Mouse (Mus musculus): ENCODE measurements around the gene Armc3. TPM values are rescaled to one million over a fixed set of nuclear protein-coding genes. Genes with fewer than 3 reads are reported as not detected.
"Not testable (repeated sequence)": the region's sequence is repeated elsewhere in the genome, so short reads cannot be mapped to it uniquely, and the experiment has no call there.

Armc3 gene
- total RNA-seq, 2 experiments from 2014 or later, result 1.1 to 1.4 TPM

- DNase-seq (ENCODE audit: low spot score in 2 of 2), result no peak
Measured at GRCm38 (mm10) chr2:19270709-19271120, 71.6 kb downstream of the Armc3 start.

- no peak for DNase-seq (ENCODE audit: low spot score in 2 of 2)
Measured at GRCm38 (mm10) chr2:19274583-19274982, 75.5 kb downstream of the Armc3 start.

GRCm38 (mm10) chr2:19275602-19276539 is 76.8 kb downstream of the Armc3 start:
- peak; percentile 89 to 91 for DNase-seq (ENCODE audit: low spot score in 2 of 2)

- peak; percentile 14 to 18 for DNase-seq (ENCODE audit: low spot score in 2 of 2)
Measured at GRCm38 (mm10) chr2:19280331-19280730, 81.2 kb downstream of the Armc3 start.

GRCm38 (mm10) chr2:19292366-19292765 is 93.3 kb downstream of the Armc3 start:
- DNase-seq (ENCODE audit: low spot score in 2 of 2), result no peak

- no peak for DNase-seq (ENCODE audit: low spot score in 2 of 2)
Measured at GRCm38 (mm10) chr2:19300345-19301089, 101.4 kb downstream of the Armc3 start.

- no peak for DNase-seq (ENCODE audit: low spot score in 2 of 2)
Measured at GRCm38 (mm10) chr2:19301251-19301650, 102.1 kb downstream of the Armc3 start.

- DNase-seq (ENCODE audit: low spot score in 2 of 2), result not testable (repeated sequence)
Measured at GRCm38 (mm10) chr2:19303087-19303486, 104.0 kb downstream of the Armc3 start.

GRCm38 (mm10) chr2:19310498-19310897 is 111.4 kb downstream of the Armc3 start:
- DNase-seq (ENCODE audit: low spot score in 2 of 2), result no peak

GRCm38 (mm10) chr2:19316056-19316455 is 117.0 kb downstream of the Armc3 start:
- no peak for DNase-seq (ENCODE audit: low spot score in 2 of 2)

GRCm38 (mm10) chr2:19316691-19317090 is 117.6 kb downstream of the Armc3 start:
- no peak for DNase-seq (ENCODE audit: low spot score in 2 of 2)

- DNase-seq (ENCODE audit: low spot score in 2 of 2), result not testable (repeated sequence)
Measured at GRCm38 (mm10) chr2:19317151-19317812, 118.2 kb downstream of the Armc3 start.

- DNase-seq (ENCODE audit: low spot score in 2 of 2), result no peak
Measured at GRCm38 (mm10) chr2:19318499-19318898, 119.4 kb downstream of the Armc3 start.

- DNase-seq (ENCODE audit: low spot score in 2 of 2), result no peak
Measured at GRCm38 (mm10) chr2:19319284-19319683, 120.2 kb downstream of the Armc3 start.

GRCm38 (mm10) chr2:19322448-19322847 is 123.3 kb downstream of the Armc3 start:
- DNase-seq (ENCODE audit: low spot score in 2 of 2), result no peak

- DNase-seq (ENCODE audit: low spot score in 2 of 2), result no peak
Measured at GRCm38 (mm10) chr2:19326376-19326775, 127.3 kb downstream of the Armc3 start.

GRCm38 (mm10) chr2:19327811-19328210 is 128.7 kb downstream of the Armc3 start:
- no peak for DNase-seq (ENCODE audit: low spot score in 2 of 2)

- peak; percentile 24 to 38 for DNase-seq (ENCODE audit: low spot score in 2 of 2)
Measured at GRCm38 (mm10) chr2:19343901-19344635, 145.0 kb downstream of the Armc3 start.

GRCm38 (mm10) chr2:19344636-19345413 is 145.7 kb downstream of the Armc3 start:
- peak; percentile 95 for DNase-seq (ENCODE audit: low spot score in 2 of 2)

GRCm38 (mm10) chr2:19345414-19345964 is 146.4 kb downstream of the Armc3 start:
- no peak for DNase-seq (ENCODE audit: low spot score in 2 of 2)

All from layer of hippocampus, postnatal 10 days (tissue).